Mouse (Mus musculus): ENCODE measurements around the gene Rorc.

- no peak for TF ChIP-seq ZKSCAN1 (IDR thresholded peaks at IDR 0.05; ENCODE audit: borderline replicate concordance, low read depth, low read length)
- TF ChIP-seq CTCF (conservative IDR thresholded peaks at IDR 0.05 in 1 of 2, IDR thresholded peaks at IDR 0.05 in 1 of 2; ENCODE audit: low read depth in 2 of 2, low read length in 2 of 2): no peak
- TF ChIP-seq BHLHE40 (IDR thresholded peaks at IDR 0.05; ENCODE audit: low read depth, low read length): no peak
- no peak for TF ChIP-seq ELF1 (IDR thresholded peaks at IDR 0.05; ENCODE audit: low read depth, low read length)
- no peak for TF ChIP-seq POLR2A (IDR thresholded peaks at IDR 0.05; ENCODE audit: low read depth, low read length)
- TF ChIP-seq EP300 (IDR thresholded peaks at IDR 0.05; ENCODE audit: low read length): no peak
- no peak for TF ChIP-seq SMC3 (IDR thresholded peaks at IDR 0.05; ENCODE audit: low read depth, low read length)
- TF ChIP-seq MYC (IDR thresholded peaks at IDR 0.05; ENCODE audit: low read depth, low read length): no peak
- no peak for TF ChIP-seq MXI1 (IDR thresholded peaks at IDR 0.05; ENCODE audit: low read depth, low read length)
Measured at GRCm38 (mm10) chr3:94371637-94372036, 957 bp upstream of the Rorc start.
